In the genomic region with DNA sequence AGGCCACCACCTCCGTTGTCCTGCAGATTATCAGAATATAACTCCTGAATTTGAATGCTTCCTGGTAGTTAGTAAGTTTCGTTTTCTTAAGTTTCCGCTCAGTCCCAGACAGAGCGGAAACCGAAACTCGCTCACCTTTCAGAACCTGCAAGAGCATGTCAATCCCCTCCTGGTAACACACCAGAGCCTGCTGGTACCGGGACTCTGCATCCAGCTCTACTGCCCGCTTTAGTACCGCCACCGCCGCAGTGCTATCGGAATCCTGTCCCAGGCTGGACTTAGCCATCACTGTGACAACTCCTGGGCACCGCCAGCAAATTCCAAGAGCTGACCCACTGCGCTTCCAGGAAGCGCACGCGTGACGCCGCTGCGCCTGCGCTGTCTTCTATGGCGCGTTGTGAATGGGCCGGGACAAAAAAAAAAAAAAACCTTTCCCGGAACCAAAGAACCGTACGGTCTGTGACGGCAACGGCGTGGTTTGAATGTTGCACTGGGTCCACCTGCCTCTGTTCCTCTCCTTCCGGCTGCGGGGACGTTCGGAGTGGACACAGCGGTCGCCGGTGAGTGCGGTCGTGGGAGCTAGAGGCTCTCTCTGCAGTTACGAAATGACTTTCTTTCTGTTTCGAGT, we compare ENCODE assay signal across 8 mouse cellular contexts. TPM values are rescaled to one million over a fixed set of nuclear protein-coding genes. Genes with fewer than 3 reads are reported as not detected.
DNase-seq lines count a peak whose midpoint lies in the region; ATAC-seq lines count a peak whose summit lies in the region.

A gene (minus strand): TSS at position 387 of the 628 bp plus-strand sequence.
A gene (plus strand): TSS at position 453 of the 628 bp plus-strand sequence.

- peak within 1 kb of the TSS; percentile 70 to 92 for H3K27ac ChIP-seq in heart, embryonic 14.5 days (replicated peaks in 1 of 2; ENCODE audit: control insufficient read depth in 1 of 2, insufficient read depth in 1 of 2, low read depth in 2 of 2, low read length in 2 of 2)
- peak within 1 kb of the TSS; percentile 79 for H3K27ac ChIP-seq in liver, embryonic 13.5 days
- peak within 1 kb of the TSS; percentile 91 for H3K27ac ChIP-seq in stomach, embryonic 16.5 days (ENCODE audit: low read length)

- no peaks in the 10 kb centered on the region for H3K9me3 ChIP-seq in heart, embryonic 14.5 days (ENCODE audit: control insufficient read depth, low read length)
- no peaks in the 10 kb centered on the region for H3K9me3 ChIP-seq in liver, embryonic 13.5 days (replicated peaks)
- H3K9me3 ChIP-seq in stomach, embryonic 16.5 days (replicated peaks; ENCODE audit: control insufficient read depth, low read length) = no peaks in the 10 kb centered on the region

- ATAC-seq in CD4-positive, CD25-positive, alpha-beta regulatory T cell, adult 4 months = peak; percentile 92
- peak; percentile 78 for ATAC-seq in heart, embryonic 14.5 days (ENCODE audit: insufficient number of reproducible peaks, insufficient read depth, low FRiP score, low read depth)
- peak; percentile 89 for ATAC-seq in liver, embryonic 13.5 days (ENCODE audit: low read depth)
- peak; percentile 93 for ATAC-seq in stomach, embryonic 16.5 days (ENCODE audit: insufficient read depth, low FRiP score)

- H3K9ac ChIP-seq in heart, embryonic 14.5 days (ENCODE audit: low read length) = peak within 1 kb of the TSS; percentile 78
- peak within 1 kb of the TSS; percentile 77 for H3K9ac ChIP-seq in liver, embryonic 13.5 days
- peak within 1 kb of the TSS; percentile 79 for H3K9ac ChIP-seq in stomach, embryonic 16.5 days (ENCODE audit: low read length)

- peaks cover 0 to 19% of the 10 kb centered on the region in 2 experiments; a peak in 2 of 4 replicates for H3K4me1 ChIP-seq in heart, embryonic 14.5 days (ENCODE audit: control insufficient read depth in 2 of 2, insufficient read depth in 2 of 2, low read length in 2 of 2)
- H3K4me1 ChIP-seq in liver, embryonic 13.5 days (replicated peaks) = peaks cover 50% of the 10 kb centered on the region
- peaks cover 12% of the 10 kb centered on the region for H3K4me1 ChIP-seq in stomach, embryonic 16.5 days (ENCODE audit: control insufficient read depth, insufficient read depth, low read length)

- peaks cover 25% of the 10 kb centered on the region for H3K36me3 ChIP-seq in heart, embryonic 14.5 days (ENCODE audit: control insufficient read depth, insufficient read depth, low read length)
- peaks cover 26% of the 10 kb centered on the region for H3K36me3 ChIP-seq in liver, embryonic 13.5 days
- peaks cover 4% of the 10 kb centered on the region; the same call in 1 of the 2 replicates for H3K36me3 ChIP-seq in stomach, embryonic 16.5 days (ENCODE audit: control insufficient read depth, insufficient read depth, low read length)

- H3K27me3 ChIP-seq in heart, embryonic 14.5 days (ENCODE audit: control insufficient read depth, insufficient read depth, low read length) = no peaks in the 10 kb centered on the region
- no peaks in the 10 kb centered on the region for H3K27me3 ChIP-seq in liver, embryonic 13.5 days
- H3K27me3 ChIP-seq in stomach, embryonic 16.5 days (ENCODE audit: control insufficient read depth, insufficient read depth, low read length) = no peaks in the 10 kb centered on the region

- peak within 1 kb of the TSS; percentile 63 to 94 for H3K4me3 ChIP-seq in heart, embryonic 14.5 days (ENCODE audit: control insufficient read depth in 1 of 2, insufficient read depth in 1 of 2, low read depth in 1 of 2, low read length in 2 of 2)
- peak within 1 kb of the TSS; percentile 74 for H3K4me3 ChIP-seq in liver, embryonic 13.5 days (replicated peaks)
- H3K4me3 ChIP-seq in stomach, embryonic 16.5 days (replicated peaks; ENCODE audit: low read length) = peak within 1 kb of the TSS; percentile 75

- peak; percentile 88 for DNase-seq in c-Kit-negative CD71-positive TER-119-positive erythroid progenitor cells, embryonic 14.5 days (ENCODE audit: low read depth, low spot score)
- peak; percentile 74 for DNase-seq in fibroblast of lung, adult 2 months (ENCODE audit: low read depth)
- peak; percentile 94 for DNase-seq in kidney, postnatal 14 days
- peak; percentile 80 for DNase-seq in liver, embryonic 13.5 days
- DNase-seq in neural tube, embryonic 10.5 days (ENCODE audit: extremely low spot score, low spot score) = peak; percentile 90

- H3K4me2 ChIP-seq in heart, embryonic 14.5 days (ENCODE audit: low read length) = peak within 1 kb of the TSS; percentile 83
- H3K4me2 ChIP-seq in liver, embryonic 13.5 days = peak within 1 kb of the TSS; percentile 84
- peak within 1 kb of the TSS; percentile 83 for H3K4me2 ChIP-seq in stomach, embryonic 16.5 days (ENCODE audit: low read depth, low read length)

- under 1% methylated on average over 41 of the region's 41 CpGs for WGBS in heart, embryonic 14.5 days
- WGBS in liver, embryonic 13.5 days (ENCODE audit: insufficient replicate concordance) = under 1% methylated on average over 41 of the region's 41 CpGs
- under 1% methylated on average over 41 of the region's 41 CpGs for WGBS in stomach, embryonic 16.5 days

RNA-seq across cellular contexts. Expression of the first gene that starts in this region (rescaled TPM):
- 100 to 1,000 TPM; 113 to 123 TPM for polyA plus RNA-seq in CD4-positive, CD25-positive, alpha-beta regulatory T cell, adult 4 months (2017; shearing (Covaris generic))
- polyA plus RNA-seq in heart, embryonic 14.5 days (2014; fragmentation: Nextera tagmentation; extraction: Ambion mirVana) = 12.3 and 12.8 TPM in 2 replicates
- polyA plus RNA-seq in liver, embryonic 13.5 days (2015; fragmentation: Nextera tagmentation; extraction: Ambion mirVana) = 16.0 and 22.9 TPM in 2 replicates
- 26.4 and 28.4 TPM in 2 replicates for polyA plus RNA-seq in stomach, embryonic 16.5 days (2015; fragmentation: Nextera tagmentation; extraction: Ambion mirVana)

RNA-seq across cellular contexts. Expression of the second gene that starts in this region (rescaled TPM):
- 100 to 1,000 TPM; 237 to 238 TPM for polyA plus RNA-seq in CD4-positive, CD25-positive, alpha-beta regulatory T cell, adult 4 months (2017; shearing (Covaris generic))
- polyA plus RNA-seq in heart, embryonic 14.5 days (2014; fragmentation: Nextera tagmentation; extraction: Ambion mirVana) = 303 and 331 TPM in 2 replicates
- 222 and 231 TPM in 2 replicates for polyA plus RNA-seq in liver, embryonic 13.5 days (2015; fragmentation: Nextera tagmentation; extraction: Ambion mirVana)
- polyA plus RNA-seq in stomach, embryonic 16.5 days (2015; fragmentation: Nextera tagmentation; extraction: Ambion mirVana) = 216 and 225 TPM in 2 replicates

Comparison
In these comparisons a context has a peak if more than half of its experiments do, and no peak if none do; other contexts are left out.
1. Peak in every context shown above with its lines: DNase-seq, ATAC-seq, H3K4me3 ChIP-seq and H3K27ac ChIP-seq.